Mouse (Mus musculus) liver, embryonic 12.5 days (tissue): ENCODE measurements around the gene Tnip1. TPM values are rescaled to one million over a fixed set of nuclear protein-coding genes. Genes with fewer than 3 reads are reported as not detected.

Source experiments
- ATAC-seq: fragments of 200-750 bp; cut with Nextera tagmentation; 2 replicates; pipeline ENCODE4 v1.8.0; 2017; ENCODE audit warnings: moderate number of reproducible peaks, mild to moderate bottlenecking, moderate library complexity
- H3K27ac ChIP-seq: fragments of 300-500 bp; sonication (generic); 2 replicates; pipeline ENCODE4 v1.5.1; 2016; ENCODE audit warnings: mild to moderate bottlenecking
- H3K27me3 ChIP-seq: fragments of 300-500 bp; sonication (generic); replicated peaks from 2 replicates; pipeline ENCODE4 v1.6.1; 2016; ENCODE audit warnings: mild to moderate bottlenecking, moderate library complexity
- H3K36me3 ChIP-seq: fragments of 300-500 bp; sonication (generic); 2 replicates; pipeline ENCODE4 v1.6.1; 2016; ENCODE audit warnings: mild to moderate bottlenecking, moderate library complexity
- H3K4me1 ChIP-seq: fragments of 300-500 bp; sonication (generic); 2 replicates; pipeline ENCODE4 v1.6.1; 2016
- H3K4me2 ChIP-seq: fragments of 300-500 bp; sonication (generic); 2 replicates; pipeline ENCODE4 v1.6.1; 2016; ENCODE audit warnings: mild to moderate bottlenecking, moderate library complexity
- H3K4me3 ChIP-seq: fragments of 300-500 bp; sonication (generic); 2 replicates; pipeline ENCODE4 v1.5.1; 2016; ENCODE audit warnings: mild to moderate bottlenecking, moderate library complexity
- H3K9ac ChIP-seq: fragments of 300-500 bp; sonication (generic); 2 replicates; pipeline ENCODE4 v1.6.1; 2016; ENCODE audit warnings: mild to moderate bottlenecking, moderate library complexity
- H3K9me3 ChIP-seq: fragments of 300-500 bp; sonication (generic); replicated peaks from 2 replicates; pipeline ENCODE4 v1.6.1; 2016; ENCODE audit warnings: mild to moderate bottlenecking, moderate library complexity
- WGBS: fragments of 180-500 bp; shearing (Covaris S2); methylation state at CpG from one replicate; pipeline ENCODE4 v1.1.7; 2016; ENCODE audit not compliant: insufficient replicate concordance; 5-methylcytosine and 5-hydroxymethylcytosine counted together
- polyA plus RNA-seq: library from polyadenylated mRNA; unstranded; fragments of >200 nt; fragmentation: Nextera tagmentation; extraction: Ambion mirVana; gene quantifications from 2 replicates; pipeline ENCODE4 v1.2.1, GENCODE M21; 2016

Tnip1 gene
- polyA plus RNA-seq, 1 experiment from 2014 or later, result 7.6 TPM

DNA sequence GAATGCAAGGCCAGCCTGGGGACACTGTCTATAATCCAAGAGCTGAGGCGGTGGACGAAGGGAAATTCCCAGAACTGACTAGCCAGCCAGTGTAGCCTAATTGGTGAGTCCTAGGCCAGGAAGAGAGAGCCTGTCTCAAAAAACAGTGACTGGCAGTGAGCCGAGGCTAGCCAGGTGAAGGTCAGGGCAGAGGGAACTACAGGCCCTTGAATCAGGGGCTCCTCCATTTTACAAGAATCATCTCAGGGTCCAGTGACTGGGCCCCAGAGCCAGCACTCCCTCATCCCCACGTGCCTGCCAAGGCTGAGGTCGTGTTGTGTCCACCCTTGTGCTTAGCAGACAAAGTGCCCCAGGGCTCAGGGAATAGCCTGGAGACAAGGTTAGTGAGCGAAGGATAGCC, 12.0 kb downstream of the Tnip1 start:
- Histone ChIP-seq H3K9me3 (no peaks in the 10 kb centered on the region), H3K36me3 (no peaks in the 10 kb centered on the region), H3K9ac (no peak overlapping the region), H3K4me1 (peaks cover 29% of the 10 kb centered on the region), H3K4me2 (no peak overlapping the region), H3K27ac (no peak overlapping the region), H3K27me3 (no peaks in the 10 kb centered on the region), H3K4me3 (no peak overlapping the region)
- WGBS, result 71% methylated on average over 6 of the region's 6 CpGs
- ATAC-seq, result no peak

DNA sequence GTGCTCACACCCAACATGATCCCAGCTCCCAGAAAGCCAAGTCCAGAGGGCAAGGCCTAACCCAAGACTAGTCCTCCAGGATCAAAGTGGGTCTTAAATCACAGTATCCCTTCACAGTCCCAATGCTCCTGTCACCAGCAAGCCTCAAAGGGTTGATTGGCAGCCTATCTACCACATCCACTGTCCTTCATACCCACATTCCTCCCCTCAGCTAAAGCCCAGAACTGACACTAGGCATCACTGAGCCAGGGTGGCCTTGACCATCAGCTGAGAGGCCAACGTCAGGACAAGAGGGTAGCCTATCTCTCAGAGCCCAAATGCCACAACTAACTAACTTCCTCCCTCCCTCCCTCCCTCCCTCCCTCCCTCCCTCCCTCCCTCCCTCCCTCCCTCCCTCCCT, 13.0 kb downstream of the Tnip1 start:
- H3K27me3 ChIP-seq, result no peaks in the 10 kb centered on the region
- peaks cover 24% of the 10 kb centered on the region for H3K4me1 ChIP-seq
- no peaks in the 10 kb centered on the region for H3K36me3 ChIP-seq
- H3K4me2 ChIP-seq, result no peak overlapping the region
- no peak overlapping the region for H3K9ac ChIP-seq
- WGBS, result 15% methylated on average over 1 of the region's 1 CpGs
- H3K4me3 ChIP-seq, result no peak overlapping the region
- H3K27ac ChIP-seq, result no peak overlapping the region
- ATAC-seq, result no peak
- no peaks in the 10 kb centered on the region for H3K9me3 ChIP-seq

- WGBS, result 65% methylated on average over 3 of the region's 3 CpGs
- no peaks in the 10 kb centered on the region for H3K27me3 ChIP-seq
- H3K36me3 ChIP-seq, result no peaks in the 10 kb centered on the region
- ATAC-seq, result no peak
- H3K27ac ChIP-seq, result no peak overlapping the region
- no peak overlapping the region for H3K9ac ChIP-seq
- no peaks in the 10 kb centered on the region for H3K9me3 ChIP-seq
- no peak overlapping the region for H3K4me2 ChIP-seq
- no peaks in the 10 kb centered on the region for H3K4me1 ChIP-seq
- no peak overlapping the region for H3K4me3 ChIP-seq
These were observed 18.0 kb downstream of the Tnip1 start for GRCm38 (mm10) chr11:54944702-54945101.

- 55% methylated on average over 7 of the region's 7 CpGs for WGBS
- Histone ChIP-seq H3K27ac (no peak overlapping the region), H3K4me1 (peaks cover 22% of the 10 kb centered on the region; the same call in 1 of the 2 replicates), H3K36me3 (peaks cover 33% of the 10 kb centered on the region), H3K4me3 (no peak overlapping the region), H3K27me3 (no peaks in the 10 kb centered on the region), H3K4me2 (no peak overlapping the region), H3K9me3 (no peaks in the 10 kb centered on the region), H3K9ac (no peak overlapping the region)
- no peak for ATAC-seq
These were observed 22.7 kb downstream of the Tnip1 start for GRCm38 (mm10) chr11:54940056-54940455.

- no peak overlapping the region for H3K27ac ChIP-seq
- no peak overlapping the region for H3K4me3 ChIP-seq
- H3K27me3 ChIP-seq, result no peaks in the 10 kb centered on the region
- no peak overlapping the region for H3K9ac ChIP-seq
- no peaks in the 10 kb centered on the region for H3K9me3 ChIP-seq
- peaks cover 36% of the 10 kb centered on the region for H3K36me3 ChIP-seq
- WGBS, result 73% methylated on average over 8 of the region's 8 CpGs
- no peak for ATAC-seq
- H3K4me1 ChIP-seq, result peaks cover 22% of the 10 kb centered on the region; the same call in 1 of the 2 replicates
- no peak overlapping the region for H3K4me2 ChIP-seq
These were observed 23.2 kb downstream of the Tnip1 start for GRCm38 (mm10) chr11:54939501-54939900.

- Histone ChIP-seq H3K27ac (no peak overlapping the region), H3K4me3 (no peak overlapping the region), H3K4me2 (no peak overlapping the region), H3K4me1 (peaks cover 22% of the 10 kb centered on the region; the same call in 1 of the 2 replicates), H3K27me3 (no peaks in the 10 kb centered on the region), H3K36me3 (peaks cover 57% of the 10 kb centered on the region), H3K9me3 (no peaks in the 10 kb centered on the region), H3K9ac (no peak overlapping the region)
- 78% methylated on average over 3 of the region's 3 CpGs for WGBS
- ATAC-seq, result no peak
These were observed 26.0 kb downstream of the Tnip1 start for GRCm38 (mm10) chr11:54936771-54937140.

- H3K4me1 ChIP-seq, result peaks cover 22% of the 10 kb centered on the region; the same call in 1 of the 2 replicates
- no peak overlapping the region for H3K4me3 ChIP-seq
- H3K27me3 ChIP-seq, result no peaks in the 10 kb centered on the region
- H3K9me3 ChIP-seq, result no peaks in the 10 kb centered on the region
- H3K36me3 ChIP-seq, result peaks cover 61% of the 10 kb centered on the region
- H3K27ac ChIP-seq, result no peak overlapping the region
- ATAC-seq, result no peak
- no peak overlapping the region for H3K9ac ChIP-seq
- WGBS, result 54% methylated on average over 12 of the region's 12 CpGs
- H3K4me2 ChIP-seq, result no peak overlapping the region
These were observed 26.5 kb downstream of the Tnip1 start for GRCm38 (mm10) chr11:54936035-54936770.

DNA sequence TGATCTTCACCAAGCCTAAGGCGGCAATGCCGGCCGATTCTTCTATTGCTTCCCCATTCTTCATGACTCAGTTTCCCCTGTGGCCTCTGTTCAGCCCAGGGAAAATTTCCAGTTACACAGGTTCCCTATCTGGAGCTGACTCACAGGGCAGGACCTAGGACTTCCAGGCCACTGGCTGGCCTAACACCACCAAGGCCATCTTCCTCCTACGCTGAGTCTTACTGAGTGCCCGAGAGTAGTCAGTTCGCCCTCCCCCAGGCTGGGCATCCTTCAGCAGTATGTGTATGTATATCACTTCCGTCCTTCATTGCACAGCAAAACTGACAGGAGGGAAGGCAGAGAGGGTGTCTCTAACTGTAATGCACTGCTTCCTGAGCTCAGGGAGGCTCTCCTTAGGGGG, 28.5 kb downstream of the Tnip1 start:
- no peak for ATAC-seq
- Histone ChIP-seq H3K9me3 (no peaks in the 10 kb centered on the region), H3K27me3 (no peaks in the 10 kb centered on the region), H3K9ac (no peak overlapping the region), H3K27ac (no peak overlapping the region), H3K4me1 (peaks cover 18% of the 10 kb centered on the region; the same call in 1 of the 2 replicates), H3K4me2 (no peak overlapping the region), H3K36me3 (peaks cover 77% of the 10 kb centered on the region), H3K4me3 (no peak overlapping the region)
- WGBS, result 74% methylated on average over 7 of the region's 7 CpGs

GRCm38 (mm10) chr11:54932540-54932939, 30.2 kb downstream of the Tnip1 start:
- Histone ChIP-seq H3K27me3 (no peaks in the 10 kb centered on the region), H3K4me1 (peaks cover 10% of the 10 kb centered on the region; the same call in 1 of the 2 replicates), H3K4me3 (no peak overlapping the region), H3K9me3 (no peaks in the 10 kb centered on the region), H3K27ac (no peak overlapping the region), H3K36me3 (peaks cover 78% of the 10 kb centered on the region), H3K9ac (no peak overlapping the region), H3K4me2 (no peak overlapping the region)
- ATAC-seq, result no peak
- 88% methylated on average over 6 of the region's 6 CpGs for WGBS

GRCm38 (mm10) chr11:54931405-54932093, 31.2 kb downstream of the Tnip1 start:
- Histone ChIP-seq H3K4me3 (no peak overlapping the region), H3K27me3 (no peaks in the 10 kb centered on the region), H3K9me3 (no peaks in the 10 kb centered on the region), H3K9ac (no peak overlapping the region), H3K36me3 (peaks cover 79% of the 10 kb centered on the region), H3K27ac (no peak overlapping the region), H3K4me2 (no peak overlapping the region), H3K4me1 (peaks cover 6% of the 10 kb centered on the region; the same call in 1 of the 2 replicates)
- WGBS, result 55% methylated on average over 5 of the region's 5 CpGs
- ATAC-seq, result no peak

DNA sequence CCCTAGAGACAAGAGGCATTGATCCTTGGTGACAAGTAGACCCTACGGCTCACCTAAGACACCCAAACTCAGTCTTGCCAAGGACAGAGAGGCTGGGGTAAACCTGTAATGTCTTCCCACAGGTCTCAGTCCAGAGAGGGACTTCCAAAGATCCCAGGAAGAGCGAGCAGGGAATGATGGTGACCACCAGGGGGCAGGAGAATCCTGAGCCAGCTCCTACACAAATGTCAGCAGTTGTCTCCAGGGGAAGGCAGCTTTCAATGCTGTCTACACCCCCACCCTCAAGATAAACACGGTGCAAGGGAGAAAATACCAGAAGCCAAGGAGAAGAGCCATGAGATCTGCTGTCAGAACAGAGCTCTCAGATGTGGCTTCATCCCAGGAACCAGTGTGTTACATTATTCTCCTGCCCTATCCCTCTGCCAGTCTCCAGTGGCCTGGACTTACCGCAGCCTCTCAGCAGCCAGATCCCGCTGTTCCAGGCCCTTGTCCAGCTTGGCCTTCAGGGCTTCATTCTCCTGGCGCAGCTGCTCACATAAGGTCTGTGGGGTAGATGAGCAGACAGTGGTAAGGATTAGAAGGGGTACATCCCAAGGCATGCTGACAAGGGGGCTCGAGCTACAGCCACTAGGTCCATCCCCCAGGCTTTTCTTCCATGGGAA, 32.3 kb downstream of the Tnip1 start:
- 66% methylated on average over 7 of the region's 7 CpGs for WGBS
- no peak overlapping the region for H3K27ac ChIP-seq
- no peaks in the 10 kb centered on the region for H3K9me3 ChIP-seq
- no peak overlapping the region for H3K9ac ChIP-seq
- peaks cover 81% of the 10 kb centered on the region for H3K36me3 ChIP-seq
- no peaks in the 10 kb centered on the region for H3K4me1 ChIP-seq
- no peak overlapping the region for H3K4me3 ChIP-seq
- no peak for ATAC-seq
- no peaks in the 10 kb centered on the region for H3K27me3 ChIP-seq
- H3K4me2 ChIP-seq, result no peak overlapping the region

- no peak overlapping the region for H3K4me3 ChIP-seq
- no peak for ATAC-seq
- H3K4me1 ChIP-seq, result no peaks in the 10 kb centered on the region
- peaks cover 74% of the 10 kb centered on the region for H3K36me3 ChIP-seq
- H3K27me3 ChIP-seq, result no peaks in the 10 kb centered on the region
- no peak overlapping the region for H3K27ac ChIP-seq
- no peaks in the 10 kb centered on the region for H3K9me3 ChIP-seq
- no peak overlapping the region for H3K9ac ChIP-seq
- 75% methylated on average over 8 of the region's 8 CpGs for WGBS
- H3K4me2 ChIP-seq, result no peak overlapping the region
These were observed 33.0 kb downstream of the Tnip1 start for GRCm38 (mm10) chr11:54929744-54930143.
